Mouse (Mus musculus): ENCODE results near the gene Col17a1. TPM values are rescaled to one million over a fixed set of nuclear protein-coding genes. Genes with fewer than 3 reads are reported as not detected.

The Col17a1 gene
- total and polyA plus RNA-seq, 3 experiments: 0.05 TPM; not detected in 2

DNA sequence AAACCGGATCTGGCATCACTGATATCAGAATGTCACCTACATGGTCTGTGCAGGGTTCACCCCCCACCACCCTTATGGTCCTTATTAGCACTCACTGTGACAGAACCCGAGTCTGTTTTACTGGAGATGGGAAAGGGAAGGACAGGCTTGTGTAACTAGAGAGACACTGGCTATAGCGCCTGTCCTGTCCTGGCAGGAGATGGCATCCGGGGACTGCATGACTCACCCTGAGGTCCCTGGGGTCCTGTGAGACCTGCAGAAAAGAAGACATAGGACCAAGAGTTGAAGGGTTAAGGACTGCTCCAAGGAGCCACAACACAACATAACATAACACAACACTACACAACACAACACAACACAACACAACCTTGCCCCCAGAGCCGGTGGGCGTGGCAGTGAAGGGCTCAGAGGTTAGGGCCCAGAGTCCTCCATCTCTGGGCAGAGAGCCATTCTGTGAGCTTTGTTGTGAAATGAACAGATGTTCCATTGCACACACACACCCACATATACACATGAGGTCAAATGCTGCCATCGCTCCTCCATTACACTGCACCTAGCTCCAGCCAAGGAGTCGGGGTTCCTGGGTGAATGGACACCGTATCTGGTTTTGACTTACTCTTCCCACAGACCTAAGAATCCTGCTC, 32.0 kb downstream of the Col17a1 start:
- Histone ChIP-seq H3K27me3 (ENCODE audit: insufficient read depth, low read length) (peaks cover 35% of the 10 kb centered on the region), H3K36me3 (replicated peaks) (no peaks in the 10 kb centered on the region), H3K9me3 (replicated peaks) (no peaks in the 10 kb centered on the region), H3K4me1 (ENCODE audit: insufficient read depth, low read depth, low read length) (peaks cover 3% of the 10 kb centered on the region; the same call in 1 of the 2 replicates), H3K4me3 (ENCODE audit: low read depth, low read length) (no peak overlapping the region)
- ATAC-seq (ENCODE audit: extremely low read depth, insufficient number of reproducible peaks, low FRiP score, poor library complexity, severe bottlenecking) (no peak), DNase-seq (ENCODE audit: low spot score) (no peak)
- TF ChIP-seq CTCF (IDR thresholded peaks at IDR 0.05; ENCODE audit: low read depth, low read length) (no peak), GATA1 (IDR thresholded peaks at IDR 0.05; ENCODE audit: borderline replicate concordance, low read length) (no peak), POLR2AphosphoS5 (IDR thresholded peaks at IDR 0.05; ENCODE audit: insufficient replicate concordance, low read depth, low read length) (no peak), GATA2 (IDR thresholded peaks at IDR 0.05; ENCODE audit: borderline replicate concordance, low read depth, low read length) (no peak), TAL1 (conservative IDR thresholded peaks at IDR 0.05; ENCODE audit: low read depth, low read length) (no peak)

DNA sequence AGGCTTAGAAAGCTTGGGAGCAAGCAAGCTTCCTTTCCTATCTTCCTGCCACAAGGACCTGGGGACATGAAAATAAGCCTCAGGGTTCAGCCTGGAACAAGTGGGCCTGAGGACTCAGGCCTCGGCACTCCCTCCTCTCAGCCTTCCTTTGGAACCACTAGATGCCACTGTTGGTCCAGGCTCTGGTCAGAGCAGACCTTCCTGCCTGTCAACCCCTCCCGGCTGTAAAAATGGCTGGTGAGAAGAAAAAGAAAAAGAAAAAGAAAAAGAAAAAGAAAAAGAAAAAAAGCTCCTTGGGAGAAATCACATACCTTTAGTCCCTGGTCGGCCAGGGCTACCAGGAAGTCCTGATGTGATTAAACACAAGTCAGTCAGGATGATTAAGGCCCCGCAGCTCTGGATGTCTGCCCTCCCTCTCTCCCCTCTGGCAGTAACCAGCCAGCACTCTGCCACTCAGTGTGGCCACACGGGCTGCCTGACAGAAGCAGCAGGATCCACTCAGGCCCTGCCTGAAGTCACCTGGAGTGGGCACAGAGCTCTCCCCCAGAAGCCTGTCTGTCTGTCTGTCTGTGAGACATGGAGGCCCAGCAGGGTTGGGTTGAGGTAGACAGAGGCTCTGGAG, 32.9 kb downstream of the Col17a1 start:
- no peaks in the 10 kb centered on the region for H3K9me3 ChIP-seq (replicated peaks)
- no peak for DNase-seq (ENCODE audit: low spot score)
- H3K36me3 ChIP-seq (replicated peaks): no peaks in the 10 kb centered on the region
- peaks cover 3% of the 10 kb centered on the region; the same call in 1 of the 2 replicates for H3K4me1 ChIP-seq (ENCODE audit: insufficient read depth, low read depth, low read length)
- no peak overlapping the region for H3K4me3 ChIP-seq (ENCODE audit: low read depth, low read length)
- 0 out of 2 replicates have a peak, but pooled peaks have one; percentile 38 for ATAC-seq (ENCODE audit: extremely low read depth, insufficient number of reproducible peaks, low FRiP score, poor library complexity, severe bottlenecking)
- TF ChIP-seq TAL1 (conservative IDR thresholded peaks at IDR 0.05; ENCODE audit: low read depth, low read length) (no peak), GATA1 (IDR thresholded peaks at IDR 0.05; ENCODE audit: borderline replicate concordance, low read length) (no peak), POLR2AphosphoS5 (IDR thresholded peaks at IDR 0.05; ENCODE audit: insufficient replicate concordance, low read depth, low read length) (no peak), CTCF (IDR thresholded peaks at IDR 0.05; ENCODE audit: low read depth, low read length) (no peak), GATA2 (IDR thresholded peaks at IDR 0.05; ENCODE audit: borderline replicate concordance, low read depth, low read length) (no peak)
- peaks cover 37% of the 10 kb centered on the region; the same call in 1 of the 2 replicates for H3K27me3 ChIP-seq (ENCODE audit: insufficient read depth, low read length)

DNA sequence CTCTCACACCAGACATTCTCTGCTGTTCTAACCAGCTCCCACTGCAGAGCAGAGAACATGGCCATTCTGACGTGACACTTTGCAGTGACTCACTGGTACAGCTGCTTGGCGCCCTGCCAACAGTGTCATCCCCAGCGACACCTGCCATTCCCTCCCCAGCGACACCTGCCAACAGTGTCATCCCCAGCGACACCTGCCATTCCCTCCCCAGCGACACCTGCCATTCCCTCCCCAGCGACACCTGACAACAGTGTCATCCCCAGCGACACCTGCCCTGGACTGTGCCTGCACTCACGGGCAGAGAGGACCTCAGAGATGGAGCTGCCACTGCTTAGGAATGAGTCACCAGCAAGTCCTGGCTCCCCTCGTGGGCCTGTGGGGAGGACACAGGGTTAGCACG, 37.0 kb downstream of the Col17a1 start:
- TF ChIP-seq GATA2 (IDR thresholded peaks at IDR 0.05; ENCODE audit: borderline replicate concordance, low read depth, low read length) (no peak), GATA1 (IDR thresholded peaks at IDR 0.05; ENCODE audit: borderline replicate concordance, low read length) (no peak), POLR2AphosphoS5 (IDR thresholded peaks at IDR 0.05; ENCODE audit: insufficient replicate concordance, low read depth, low read length) (no peak), TAL1 (conservative IDR thresholded peaks at IDR 0.05; ENCODE audit: low read depth, low read length) (no peak), CTCF (IDR thresholded peaks at IDR 0.05; ENCODE audit: low read depth, low read length) (no peak)
- ATAC-seq (ENCODE audit: extremely low read depth, insufficient number of reproducible peaks, low FRiP score, poor library complexity, severe bottlenecking): no peak
- no peak for DNase-seq (ENCODE audit: low spot score)
- Histone ChIP-seq H3K4me3 (ENCODE audit: low read depth, low read length) (no peak overlapping the region), H3K36me3 (replicated peaks) (peaks cover 5% of the 10 kb centered on the region), H3K9me3 (replicated peaks) (no peaks in the 10 kb centered on the region), H3K4me1 (ENCODE audit: insufficient read depth, low read depth, low read length) (peaks cover 3% of the 10 kb centered on the region; the same call in 1 of the 2 replicates), H3K27me3 (ENCODE audit: insufficient read depth, low read length) (peaks cover 30% of the 10 kb centered on the region; the same call in 1 of the 2 replicates)

DNA sequence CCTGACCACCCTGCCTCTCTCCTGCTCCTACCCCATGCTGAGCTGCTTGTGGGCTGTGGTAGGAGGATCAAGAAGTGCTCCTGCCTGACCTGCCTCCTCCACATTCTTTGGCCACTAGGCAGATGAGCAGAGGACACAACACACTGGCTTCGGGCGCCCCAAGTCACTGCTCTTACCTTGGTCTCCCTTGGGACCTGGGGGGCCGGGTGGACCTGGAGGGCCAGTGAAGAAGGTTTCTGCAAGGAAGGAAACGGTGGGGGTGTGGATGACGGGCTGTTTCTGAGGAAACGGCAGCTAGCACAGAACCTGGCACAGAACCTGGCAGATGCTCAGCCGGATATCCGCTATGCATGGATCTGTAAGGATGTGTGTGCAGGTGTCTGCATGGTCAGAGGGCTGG, 38.7 kb downstream of the Col17a1 start:
- Histone ChIP-seq H3K36me3 (replicated peaks) (peaks cover 18% of the 10 kb centered on the region), H3K9me3 (replicated peaks) (no peaks in the 10 kb centered on the region), H3K27me3 (ENCODE audit: insufficient read depth, low read length) (peaks cover 23% of the 10 kb centered on the region; the same call in 1 of the 2 replicates), H3K4me1 (ENCODE audit: insufficient read depth, low read depth, low read length) (peaks cover 3% of the 10 kb centered on the region; the same call in 1 of the 2 replicates), H3K4me3 (ENCODE audit: low read depth, low read length) (no peak overlapping the region)
- no peak for TF ChIP-seq GATA2 (IDR thresholded peaks at IDR 0.05; ENCODE audit: borderline replicate concordance, low read depth, low read length)
- TF ChIP-seq TAL1 (conservative IDR thresholded peaks at IDR 0.05; ENCODE audit: low read depth, low read length): no peak
- TF ChIP-seq GATA1 (IDR thresholded peaks at IDR 0.05; ENCODE audit: borderline replicate concordance, low read length): no peak
- no peak for TF ChIP-seq POLR2AphosphoS5 (IDR thresholded peaks at IDR 0.05; ENCODE audit: insufficient replicate concordance, low read depth, low read length)
- TF ChIP-seq CTCF (IDR thresholded peaks at IDR 0.05; ENCODE audit: low read depth, low read length): no peak
- DNase-seq (ENCODE audit: low spot score) (no peak), ATAC-seq (ENCODE audit: extremely low read depth, insufficient number of reproducible peaks, low FRiP score, poor library complexity, severe bottlenecking) (no peak)

DNA sequence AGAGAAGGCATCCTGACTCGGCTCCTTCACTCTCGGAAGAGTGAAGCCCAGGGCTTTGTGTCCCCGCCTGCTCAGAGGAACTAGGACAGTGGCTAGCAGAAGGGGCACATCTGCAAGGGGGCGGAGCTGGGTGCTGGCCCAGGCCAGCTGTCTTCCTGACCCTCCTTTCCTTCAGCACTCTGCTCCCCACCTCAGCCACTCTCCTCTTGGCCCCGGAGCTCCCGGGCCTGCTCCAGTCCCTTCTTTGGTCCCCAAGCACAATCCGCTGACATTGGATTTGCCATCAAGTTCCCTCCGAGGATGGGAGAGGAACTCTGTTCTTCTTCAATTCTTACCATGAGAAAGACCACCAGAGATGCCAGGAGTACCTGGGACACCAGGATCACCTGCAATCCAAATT, 39.6 kb downstream of the Col17a1 start:
- ATAC-seq (ENCODE audit: extremely low read depth, insufficient number of reproducible peaks, low FRiP score, poor library complexity, severe bottlenecking) (no peak), DNase-seq (ENCODE audit: low spot score) (no peak)
- Histone ChIP-seq H3K4me1 (ENCODE audit: insufficient read depth, low read depth, low read length) (peaks cover 3% of the 10 kb centered on the region; the same call in 1 of the 2 replicates), H3K9me3 (replicated peaks) (no peaks in the 10 kb centered on the region), H3K36me3 (replicated peaks) (peaks cover 28% of the 10 kb centered on the region), H3K27me3 (ENCODE audit: insufficient read depth, low read length) (peaks cover 18% of the 10 kb centered on the region; the same call in 1 of the 2 replicates), H3K4me3 (ENCODE audit: low read depth, low read length) (no peak overlapping the region)
- TF ChIP-seq POLR2AphosphoS5 (IDR thresholded peaks at IDR 0.05; ENCODE audit: insufficient replicate concordance, low read depth, low read length): no peak
- no peak for TF ChIP-seq CTCF (IDR thresholded peaks at IDR 0.05; ENCODE audit: low read depth, low read length)
- no peak for TF ChIP-seq GATA1 (IDR thresholded peaks at IDR 0.05; ENCODE audit: borderline replicate concordance, low read length)
- no peak for TF ChIP-seq GATA2 (IDR thresholded peaks at IDR 0.05; ENCODE audit: borderline replicate concordance, low read depth, low read length)
- no peak for TF ChIP-seq TAL1 (conservative IDR thresholded peaks at IDR 0.05; ENCODE audit: low read depth, low read length)

DNA sequence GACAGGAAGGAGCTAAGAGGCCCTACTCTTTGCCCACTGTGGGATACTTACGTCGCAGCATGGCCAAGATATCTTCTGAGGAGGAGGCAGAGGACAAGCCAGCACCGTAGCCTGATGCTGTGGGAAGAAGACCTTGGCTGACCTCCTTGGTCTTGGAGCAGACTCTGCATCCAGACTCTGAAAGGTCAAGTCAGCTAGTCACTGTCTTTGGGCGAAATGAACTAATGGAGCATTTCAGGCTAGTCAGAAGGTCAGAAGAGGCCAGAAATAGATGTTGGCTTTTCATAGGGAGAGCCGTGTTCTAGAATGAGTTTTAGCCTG, 40.8 kb downstream of the Col17a1 start:
- no peaks in the 10 kb centered on the region for H3K9me3 ChIP-seq (replicated peaks)
- no peak for TF ChIP-seq GATA2 (IDR thresholded peaks at IDR 0.05; ENCODE audit: borderline replicate concordance, low read depth, low read length)
- TF ChIP-seq GATA1 (IDR thresholded peaks at IDR 0.05; ENCODE audit: borderline replicate concordance, low read length): no peak
- no peak for TF ChIP-seq CTCF (IDR thresholded peaks at IDR 0.05; ENCODE audit: low read depth, low read length)
- TF ChIP-seq TAL1 (conservative IDR thresholded peaks at IDR 0.05; ENCODE audit: low read depth, low read length): no peak
- no peak for TF ChIP-seq POLR2AphosphoS5 (IDR thresholded peaks at IDR 0.05; ENCODE audit: insufficient replicate concordance, low read depth, low read length)
- peaks cover 3% of the 10 kb centered on the region; the same call in 1 of the 2 replicates for H3K4me1 ChIP-seq (ENCODE audit: insufficient read depth, low read depth, low read length)
- H3K4me3 ChIP-seq (ENCODE audit: low read depth, low read length): no peak overlapping the region
- H3K27me3 ChIP-seq (ENCODE audit: insufficient read depth, low read length): peaks cover 16% of the 10 kb centered on the region; the same call in 1 of the 2 replicates
- ATAC-seq (ENCODE audit: extremely low read depth, insufficient number of reproducible peaks, low FRiP score, poor library complexity, severe bottlenecking): no peak
- peaks cover 38% of the 10 kb centered on the region for H3K36me3 ChIP-seq (replicated peaks)
- no peak for DNase-seq (ENCODE audit: low spot score)
